Mouse (Mus musculus) activated CD4-positive, CD25-positive, alpha-beta regulatory T cell, adult 4 months (primary cell): ENCODE results near the gene Cbx8. TPM values are rescaled to one million over a fixed set of nuclear protein-coding genes. Genes with fewer than 3 reads are reported as not detected.

Experiments used
- polyA plus RNA-seq, 2 experiments: library from polyadenylated mRNA; unstranded; fragments of 100-300 nt; shearing (Covaris generic); gene quantifications; one replicate each; pipeline ENCODE4 v1.2.1; 2017

Cbx8 gene
- polyA plus RNA-seq, 2 experiments from 2014 or later: 5.3 to 7.5 TPM

Other genes with a start within 250 kb of the Cbx8 start
- gene Rbfox3, start 129.4 kb downstream of the Cbx8 start, polyA plus RNA-seq: under 1 TPM in 1 of 2 experiments, not detected in 1; 0.11 TPM
- not detected for gene Enpp7, start 52.8 kb downstream of the Cbx8 start, polyA plus RNA-seq
- 1 to 10 TPM; 1.1 to 1.4 TPM for gene Cbx2, start 18.0 kb downstream of the Cbx8 start, polyA plus RNA-seq
- gene Cbx4, start 45.3 kb upstream of the Cbx8 start, polyA plus RNA-seq: 1 to 10 TPM; 2.0 to 2.4 TPM
- under 1 TPM; 0.75 to 0.78 TPM for gene Tbc1d16, start 187.5 kb upstream of the Cbx8 start, polyA plus RNA-seq
- 1 to 10 TPM; 1.0 to 2.0 TPM for gene Ccdc40, start 187.6 kb upstream of the Cbx8 start, polyA plus RNA-seq
- gene Gaa, start 226.9 kb upstream of the Cbx8 start, polyA plus RNA-seq: 10 to 100 TPM in 1 of 2 experiments, 1 to 10 TPM in 1; 5.9 to 11.6 TPM